In the genomic region with DNA sequence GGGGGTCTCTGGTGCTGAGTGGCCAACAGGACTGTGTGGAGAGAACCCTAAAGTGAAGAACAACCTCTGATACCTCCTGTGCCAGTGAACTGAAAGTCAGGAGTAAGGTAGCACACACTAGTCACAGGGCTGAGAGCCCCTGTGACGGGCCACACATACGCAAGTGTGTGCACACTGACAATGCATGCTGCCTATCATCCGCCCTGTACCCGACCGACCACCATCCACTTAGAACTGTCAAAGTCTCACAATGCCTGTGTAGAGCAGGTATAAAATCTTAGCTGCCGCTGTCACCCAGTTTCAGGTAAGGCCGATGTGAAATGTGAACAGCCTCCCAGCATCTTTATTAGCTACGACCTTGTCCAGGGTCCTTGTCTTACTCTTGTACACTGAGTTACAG, we compare ENCODE assay signal across 33 mouse cellular contexts.
"Had no signal": no experiment of that assay in that cellular context is flagged by ENCODE, and none has a peak within 500 bp of the region (broad histone marks: within the 10 kb centered on the region; RNA-seq: fewer than 3 reads in every experiment).

No protein-coding gene starts in this region.

- H3K27ac ChIP-seq: heart, embryonic 13.5 days; heart, embryonic 15.5 days; hindbrain, embryonic 10.5 days; hindbrain, embryonic 12.5 days; hindbrain, embryonic 13.5 days; hindbrain, embryonic 14.5 days; hindbrain, embryonic 15.5 days; hindbrain, postnatal 0 days; kidney, embryonic 15.5 days; kidney, postnatal 0 days; layer of hippocampus, adult 2 months; left cerebral cortex, adult 2 months had no signal

- H3K36me3 ChIP-seq: heart, embryonic 12.5 days; heart, embryonic 13.5 days; heart, embryonic 15.5 days; hindbrain, embryonic 10.5 days; hindbrain, embryonic 12.5 days; hindbrain, embryonic 13.5 days; hindbrain, embryonic 15.5 days; kidney, embryonic 15.5 days had no signal

- H3K4me2 ChIP-seq: heart, embryonic 11.5 days; heart, embryonic 12.5 days; heart, embryonic 13.5 days; heart, embryonic 15.5 days; hindbrain, embryonic 12.5 days; hindbrain, embryonic 13.5 days; hindbrain, embryonic 14.5 days; hindbrain, embryonic 15.5 days; kidney, embryonic 15.5 days had no signal

- H3K4me1 ChIP-seq: hindbrain, embryonic 12.5 days; hindbrain, embryonic 13.5 days; hindbrain, embryonic 15.5 days; kidney, embryonic 15.5 days had no signal

- ATAC-seq: hindbrain, embryonic 16.5 days; hindbrain, postnatal 0 days; inflammation-experienced regulatory T-cells, adult 6 months; intestine, embryonic 16.5 days; intestine, postnatal 0 days had no signal

- DNase-seq: heart, postnatal 10 days; heart, postnatal 14 days; heart, postnatal 36 days; kidney, adult 11 months; kidney, adult 18-20 months; kidney, adult 2 months; kidney, adult 8-10 months; kidney, adult 9 months; kidney, postnatal 10 days; kidney, postnatal 14 days; kidney, postnatal 25 days; kidney, postnatal 36 days; kidney, postnatal 4 days; layer of hippocampus, adult 9-11 months; layer of hippocampus, postnatal 36 days had no signal

- H3K27me3 ChIP-seq: heart, embryonic 12.5 days; heart, embryonic 13.5 days; heart, embryonic 15.5 days; hindbrain, embryonic 12.5 days; hindbrain, embryonic 13.5 days; hindbrain, embryonic 15.5 days had no signal

- H3K4me3 ChIP-seq: heart, embryonic 12.5 days; heart, embryonic 13.5 days; heart, embryonic 15.5 days; hindbrain, embryonic 10.5 days; hindbrain, embryonic 12.5 days; hindbrain, embryonic 13.5 days; hindbrain, embryonic 15.5 days; kidney, embryonic 15.5 days; layer of hippocampus, adult 2 months; left cerebral cortex, adult 2 months had no signal

- H3K9me3 ChIP-seq: heart, embryonic 12.5 days; heart, embryonic 13.5 days; heart, embryonic 15.5 days; hindbrain, embryonic 10.5 days; hindbrain, embryonic 12.5 days; hindbrain, embryonic 13.5 days; hindbrain, embryonic 15.5 days; kidney, embryonic 15.5 days had no signal

- H3K9ac ChIP-seq: heart, embryonic 12.5 days; heart, embryonic 15.5 days; hindbrain, embryonic 12.5 days; hindbrain, embryonic 13.5 days; hindbrain, embryonic 14.5 days; hindbrain, embryonic 15.5 days; kidney, embryonic 15.5 days had no signal
